Mouse (Mus musculus) kidney, postnatal 0 days (tissue): Measurements from ENCODE around the gene Gm44579. TPM values are rescaled to one million over a fixed set of nuclear protein-coding genes. Genes with fewer than 3 reads are reported as not detected.

Source experiments
- ATAC-seq: fragments of 200-750 bp; cut with Nextera tagmentation; replicated peaks from 2 replicates; pipeline ENCODE4 v1.8.0; 2017; ENCODE audit warnings: low read depth, moderate number of reproducible peaks, moderate TSS enrichment, moderate library complexity; ENCODE audit not compliant: low FRiP score
- DNase-seq: peaks from one replicate; pipeline ENCODE4 v3.0.0-alpha.2; 2016; ENCODE audit warnings: low spot score
- H3K27ac ChIP-seq: fragments of 300-500 bp; sonication (generic); 2 replicates; pipeline ENCODE4 v1.5.1; 2014; ENCODE audit warnings: mild to moderate bottlenecking
- H3K27me3 ChIP-seq: fragments of 300-500 bp; sonication (generic); 2 replicates; pipeline ENCODE4 v1.6.1; 2014; ENCODE audit warnings: low read length, mixed read lengths; ENCODE audit not compliant: insufficient read depth
- H3K36me3 ChIP-seq: fragments of 300-500 bp; sonication (generic); 2 replicates; pipeline ENCODE4 v1.6.1; 2014; ENCODE audit warnings: low read length, mixed read lengths; ENCODE audit not compliant: insufficient read depth
- H3K4me1 ChIP-seq: fragments of 300-500 bp; sonication (generic); replicated peaks from 2 replicates; pipeline ENCODE4 v1.6.1; 2014; ENCODE audit warnings: antibody characterized with exemption, low read length, mixed read lengths; ENCODE audit not compliant: insufficient read depth
- H3K4me2 ChIP-seq: fragments of 300-500 bp; sonication (generic); 2 replicates; pipeline ENCODE4 v1.6.1; 2014; ENCODE audit warnings: mild to moderate bottlenecking, low read length, moderate library complexity, mixed read lengths
- H3K4me3 ChIP-seq: fragments of 300-500 bp; sonication (generic); replicated peaks from 2 replicates; pipeline ENCODE4 v1.5.1; 2014; ENCODE audit warnings: low read depth, low read length
- H3K9ac ChIP-seq: fragments of 300-500 bp; sonication (generic); 2 replicates; pipeline ENCODE4 v1.6.1; 2014; ENCODE audit warnings: low read depth, low read length
- H3K9me3 ChIP-seq: fragments of 300-500 bp; sonication (generic); replicated peaks from 2 replicates; pipeline ENCODE4 v1.6.1; 2016; ENCODE audit warnings: low read length, inconsistent platforms, mixed read lengths
- CTCF ChIP-seq: IDR thresholded peaks from 2 replicates; pipeline ENCODE4 v1.5.1; 2016; ENCODE audit warnings: antibody characterized with exemption, low read depth, mild to moderate bottlenecking, moderate library complexity
- WGBS: fragments of 180-500 bp; shearing (Covaris S2); extraction: QIAGEN DNeasy Blood & Tissue Kit; methylation state at CpG from one replicate; pipeline ENCODE4 v1.1.7; 2014; 5-methylcytosine and 5-hydroxymethylcytosine counted together
- polyA plus RNA-seq: library from polyadenylated mRNA; unstranded; fragments of >200 nt; fragmentation: Nextera tagmentation; extraction: Ambion mirVana; gene quantifications from 2 replicates; pipeline ENCODE4 v1.2.1, GENCODE M21; 2015

The Gm44579 gene
- polyA plus RNA-seq, 1 experiment from 2014 or later, result not detected

DNA sequence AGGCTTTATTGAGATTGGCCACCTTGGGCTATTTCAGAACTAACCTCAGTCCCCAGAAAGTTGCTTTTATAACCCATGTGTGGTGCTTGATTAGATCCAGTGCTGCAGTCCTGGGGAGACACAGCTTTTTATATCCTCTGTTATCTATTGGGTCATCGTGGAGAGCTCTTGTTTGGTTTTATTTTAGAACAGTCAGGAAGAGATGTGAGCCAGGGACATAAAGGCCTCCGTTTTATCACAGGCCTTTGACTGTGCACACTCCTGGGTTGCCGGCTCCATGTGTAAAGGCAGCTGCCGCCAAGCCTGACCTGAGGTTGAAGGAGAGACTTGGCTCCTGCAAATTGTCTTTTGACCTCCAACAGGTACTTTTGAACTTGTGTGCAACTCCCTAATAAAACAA lies 58.2 kb downstream of the Gm44579 start:
- H3K9ac ChIP-seq, result no peak overlapping the region
- 44% methylated on average over 4 of the region's 4 CpGs for WGBS
- no peaks in the 10 kb centered on the region for H3K9me3 ChIP-seq
- peaks cover 12% of the 10 kb centered on the region; the same call in 1 of the 2 replicates for H3K27me3 ChIP-seq
- H3K4me3 ChIP-seq, result no peak overlapping the region
- no peaks in the 10 kb centered on the region for H3K36me3 ChIP-seq
- ATAC-seq (no peak), DNase-seq (no peak)
- no peak overlapping the region for H3K4me2 ChIP-seq
- no peaks in the 10 kb centered on the region for H3K4me1 ChIP-seq
- H3K27ac ChIP-seq, result no peak overlapping the region
- no peak for TF ChIP-seq CTCF

DNA sequence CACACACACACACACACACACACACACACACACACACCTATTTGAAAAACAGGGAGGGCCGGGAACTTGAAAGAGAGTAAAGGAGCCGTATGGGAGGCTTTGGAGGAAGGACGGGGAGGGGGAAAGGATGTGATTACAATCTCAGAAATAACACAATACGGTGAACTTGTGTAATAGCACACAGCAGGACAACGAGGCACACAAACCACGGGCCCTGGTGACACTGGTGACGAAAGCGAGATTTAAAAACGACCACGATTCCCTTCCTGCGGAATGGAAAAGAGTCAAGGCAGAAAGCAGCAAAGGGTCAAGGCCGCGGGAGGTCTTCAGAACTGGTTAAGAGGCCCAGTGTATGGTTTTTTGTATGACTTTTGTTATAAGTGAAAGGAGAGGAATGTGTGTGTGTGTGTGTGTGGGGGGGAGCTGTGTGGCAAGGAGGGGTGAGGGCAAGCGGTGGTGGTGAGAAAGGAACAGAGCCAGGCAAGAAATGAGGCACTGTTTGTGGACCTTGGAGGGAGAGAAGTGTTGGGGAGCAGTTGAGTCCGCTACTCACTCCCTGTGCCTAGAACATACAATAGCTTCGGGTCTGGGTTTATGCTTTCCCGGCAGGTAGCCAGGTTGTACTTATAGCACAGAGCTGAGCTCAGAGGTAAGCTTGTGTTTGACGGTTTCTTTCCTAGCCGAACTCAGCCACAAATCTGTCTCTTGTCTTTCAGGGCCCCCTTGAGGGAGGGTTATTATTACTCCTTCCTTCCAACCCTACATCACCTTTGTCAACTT lies 59.6 kb downstream of the Gm44579 start:
- DNase-seq, result no peak
- Histone ChIP-seq H3K9ac (no peak overlapping the region), H3K4me2 (no peak overlapping the region), H3K9me3 (no peaks in the 10 kb centered on the region), H3K4me1 (no peaks in the 10 kb centered on the region), H3K27ac (no peak overlapping the region), H3K27me3 (0 out of 2 replicates have a peak, but pooled peaks cover under 1% of the 10 kb centered on the region), H3K4me3 (no peak overlapping the region), H3K36me3 (no peaks in the 10 kb centered on the region)
- 60% methylated on average over 19 of the region's 19 CpGs for WGBS
- TF ChIP-seq CTCF, result no peak
- ATAC-seq, result no peak

DNA sequence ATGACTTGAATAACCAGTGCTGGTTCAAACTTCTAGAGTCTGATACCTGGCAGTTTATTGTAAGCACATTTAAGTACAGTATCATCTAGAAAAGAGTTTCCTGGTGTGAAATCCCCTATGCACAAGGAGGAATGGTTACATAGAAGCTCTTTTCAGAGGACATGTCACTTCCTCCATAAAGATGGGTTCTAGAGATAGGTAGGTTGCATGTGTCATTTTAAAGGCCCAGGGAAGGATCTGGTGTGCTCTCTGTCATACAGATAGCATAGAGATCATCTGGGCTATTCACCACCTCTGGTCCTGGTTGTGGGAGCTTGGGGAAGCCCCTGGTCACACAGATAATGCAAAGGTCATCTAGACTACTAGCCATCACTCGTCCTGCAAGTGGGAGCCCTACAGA lies 63.5 kb downstream of the Gm44579 start:
- TF ChIP-seq CTCF, result no peak
- no peaks in the 10 kb centered on the region for H3K27me3 ChIP-seq
- ATAC-seq, result no peak
- no peak overlapping the region for H3K4me3 ChIP-seq
- DNase-seq, result no peak
- 76% methylated on average over 1 of the region's 1 CpGs for WGBS
- H3K4me1 ChIP-seq, result no peaks in the 10 kb centered on the region
- H3K27ac ChIP-seq, result no peak overlapping the region
- no peaks in the 10 kb centered on the region for H3K9me3 ChIP-seq
- H3K9ac ChIP-seq, result no peak overlapping the region
- no peaks in the 10 kb centered on the region for H3K36me3 ChIP-seq
- no peak overlapping the region for H3K4me2 ChIP-seq

DNA sequence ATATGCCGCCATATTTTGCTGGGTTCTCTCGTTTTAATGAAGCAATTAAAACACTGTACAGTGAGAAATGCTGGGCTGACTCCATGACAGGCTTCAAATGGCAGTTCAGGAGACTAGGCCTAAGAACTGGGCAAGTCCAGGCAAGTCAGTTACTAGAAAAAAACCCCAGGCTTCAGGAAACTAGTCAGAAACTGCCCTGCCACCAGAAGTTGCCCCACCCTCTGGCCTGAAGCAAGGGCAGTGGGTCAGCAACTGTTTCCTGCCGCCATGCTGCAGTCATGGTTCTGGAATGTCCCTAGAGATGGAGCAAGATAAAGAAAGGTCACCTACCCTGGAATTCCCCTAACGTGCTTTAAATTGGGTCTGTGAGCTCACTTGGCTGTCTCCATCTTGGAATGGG lies 64.8 kb downstream of the Gm44579 start:
- no peaks in the 10 kb centered on the region for H3K9me3 ChIP-seq
- no peaks in the 10 kb centered on the region for H3K36me3 ChIP-seq
- no peak overlapping the region for H3K27ac ChIP-seq
- no peaks in the 10 kb centered on the region for H3K27me3 ChIP-seq
- no peak overlapping the region for H3K4me2 ChIP-seq
- no peaks in the 10 kb centered on the region for H3K4me1 ChIP-seq
- H3K4me3 ChIP-seq, result no peak overlapping the region
- no peak overlapping the region for H3K9ac ChIP-seq
- WGBS, result 66% methylated on average over 4 of the region's 4 CpGs
- no peak for TF ChIP-seq CTCF
- ATAC-seq (no peak), DNase-seq (no peak)

DNA sequence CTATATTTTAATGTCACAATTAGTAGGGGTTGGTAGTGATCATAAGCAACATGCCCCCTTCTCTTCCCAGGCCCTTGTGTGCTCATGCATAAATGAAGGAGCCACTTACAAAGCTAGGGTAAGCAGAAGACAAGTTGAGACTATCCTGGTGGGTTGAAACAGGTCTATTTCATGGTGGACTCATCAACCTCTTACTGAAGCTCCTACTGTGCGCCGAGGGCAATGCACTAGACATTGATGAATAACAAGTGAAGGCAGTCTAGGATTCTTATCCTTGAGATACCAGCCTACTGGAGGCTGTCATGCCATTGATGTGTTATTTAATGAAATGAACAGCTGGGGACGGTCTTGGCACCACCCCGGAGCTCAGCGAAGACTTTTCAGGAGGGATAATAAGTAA lies 65.5 kb downstream of the Gm44579 start:
- Histone ChIP-seq H3K36me3 (no peaks in the 10 kb centered on the region), H3K9ac (no peak overlapping the region), H3K27me3 (no peaks in the 10 kb centered on the region), H3K4me1 (no peaks in the 10 kb centered on the region), H3K4me2 (no peak overlapping the region), H3K27ac (no peak overlapping the region), H3K9me3 (no peaks in the 10 kb centered on the region), H3K4me3 (no peak overlapping the region)
- no peak for ATAC-seq
- no peak for DNase-seq
- no peak for TF ChIP-seq CTCF
- WGBS, result 95% methylated on average over 5 of the region's 5 CpGs

DNA sequence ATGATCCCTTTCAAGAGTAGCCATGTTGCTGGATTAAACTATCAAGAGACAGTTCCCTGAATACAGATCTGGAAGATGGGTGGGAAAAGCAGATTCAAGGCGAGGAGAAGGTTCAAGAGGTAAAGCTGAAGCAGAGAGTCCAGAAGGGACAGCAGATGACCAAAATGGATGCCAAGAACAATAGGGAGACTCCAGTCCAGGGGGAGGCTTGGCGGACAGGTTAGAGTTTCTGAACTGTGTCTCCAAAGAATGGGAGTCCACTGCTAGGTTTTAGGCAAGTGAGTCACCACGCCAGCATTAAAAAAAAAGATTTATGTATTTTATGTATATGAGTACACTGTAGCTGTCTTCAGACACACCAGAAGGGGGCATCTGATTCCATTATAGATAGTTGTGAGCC lies 66.1 kb downstream of the Gm44579 start:
- TF ChIP-seq CTCF, result peak; percentile 9; the same call in 1 of the 2 replicates
- WGBS, result 70% methylated on average over 3 of the region's 3 CpGs
- H3K9me3 ChIP-seq, result no peaks in the 10 kb centered on the region
- H3K27ac ChIP-seq, result no peak overlapping the region
- ATAC-seq (no peak), DNase-seq (no peak)
- no peak overlapping the region for H3K4me3 ChIP-seq
- no peaks in the 10 kb centered on the region for H3K36me3 ChIP-seq
- no peaks in the 10 kb centered on the region for H3K4me1 ChIP-seq
- H3K27me3 ChIP-seq, result no peaks in the 10 kb centered on the region
- no peak overlapping the region for H3K4me2 ChIP-seq
- no peak overlapping the region for H3K9ac ChIP-seq
